Mouse (Mus musculus) layer of hippocampus, adult 11-12 months (tissue): Measurements from ENCODE around the gene Ccdc39.

ENCODE experiments used
- DNase-seq: peaks from one replicate; pipeline ENCODE4 v3.0.0; 2022; ENCODE audit warnings: low spot score

Ccdc39 gene

GRCm38 (mm10) chr3:33790975-33791374, 53.1 kb downstream of the Ccdc39 start:
- no peak for DNase-seq
